Mouse (Mus musculus) limb, embryonic 12.5 days (tissue): ENCODE data around the gene Bdnf. TPM values are rescaled to one million over a fixed set of nuclear protein-coding genes. Genes with fewer than 3 reads are reported as not detected.
A peak's percentile ranks its signal among the peaks of the same experiment; 100 is the strongest.

Source experiments
- ATAC-seq: fragments of 200-750 bp; cut with Nextera tagmentation; 2 replicates; pipeline ENCODE4 v1.8.0; 2017; ENCODE audit warnings: low read depth, moderate TSS enrichment; ENCODE audit not compliant: insufficient number of reproducible peaks, insufficient read depth, low FRiP score, low TSS enrichment
- H3K27ac ChIP-seq: fragments of 300-500 bp; sonication (generic); 2 replicates; pipeline ENCODE4 v1.5.1; 2016; ENCODE audit warnings: mild to moderate bottlenecking, moderate library complexity
- H3K27me3 ChIP-seq: fragments of 300-500 bp; sonication (generic); 2 replicates; pipeline ENCODE4 v1.6.1; 2016; ENCODE audit warnings: mild to moderate bottlenecking, moderate library complexity
- H3K36me3 ChIP-seq: fragments of 300-500 bp; sonication (generic); 2 replicates; pipeline ENCODE4 v1.6.1; 2016; ENCODE audit warnings: mild to moderate bottlenecking, moderate library complexity
- H3K4me1 ChIP-seq: fragments of 300-500 bp; sonication (generic); replicated peaks from 2 replicates; pipeline ENCODE4 v1.6.1; 2016
- H3K4me2 ChIP-seq: fragments of 300-500 bp; sonication (generic); 2 replicates; pipeline ENCODE4 v1.6.1; 2016; ENCODE audit warnings: mild to moderate bottlenecking, moderate library complexity
- H3K4me3 ChIP-seq: fragments of 300-500 bp; sonication (generic); replicated peaks from 2 replicates; pipeline ENCODE4 v1.5.1; 2016; ENCODE audit warnings: mild to moderate bottlenecking
- H3K9ac ChIP-seq: fragments of 300-500 bp; sonication (generic); replicated peaks from 2 replicates; pipeline ENCODE4 v1.6.1; 2016; ENCODE audit warnings: mild to moderate bottlenecking, moderate library complexity
- H3K9me3 ChIP-seq: fragments of 300-500 bp; sonication (generic); 2 replicates; pipeline ENCODE4 v1.6.1; 2016; ENCODE audit warnings: mild to moderate bottlenecking, moderate library complexity
- WGBS: fragments of 180-500 bp; shearing (Covaris S2); methylation state at CpG from one replicate; pipeline ENCODE4 v1.1.7; 2016; 5-methylcytosine and 5-hydroxymethylcytosine counted together
- polyA plus RNA-seq: library from polyadenylated mRNA; unstranded; fragments of >200 nt; fragmentation: Nextera tagmentation; extraction: Ambion mirVana; gene quantifications from 2 replicates; pipeline ENCODE4 v1.2.1, GENCODE M21; 2016

Gene Bdnf
- 4.5 and 5.2 TPM in 2 replicates for polyA plus RNA-seq

DNA sequence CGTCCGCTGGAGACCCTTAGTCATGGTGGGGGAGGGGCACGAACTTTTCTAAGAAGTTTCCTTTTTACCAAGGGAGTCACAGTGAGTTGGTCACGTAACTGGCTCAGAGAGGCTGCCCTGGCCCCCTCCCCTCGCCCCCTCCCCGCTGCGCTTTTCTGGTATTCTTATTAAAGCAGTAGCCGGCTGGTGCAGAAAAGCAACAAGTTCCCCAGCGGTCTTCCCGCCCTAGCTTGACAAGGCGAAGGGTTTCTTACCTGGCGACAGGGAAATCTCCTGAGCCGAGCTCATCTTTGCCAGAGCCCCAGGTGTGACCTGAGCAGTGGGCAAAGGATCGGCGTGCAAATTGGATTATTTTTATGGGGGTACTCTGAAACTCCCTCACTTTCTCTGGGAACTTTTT is at the start of gene Bdnf:
Bdnf (plus strand) TSS at position 169 of the 400 bp plus-strand sequence.
- Histone ChIP-seq H3K4me1 (peaks cover 34% of the 10 kb centered on the region), H3K9ac (no peak within 1 kb of the TSS), H3K27ac (no peak within 1 kb of the TSS), H3K4me2 (peak within 1 kb of the TSS; percentile 68), H3K36me3 (no peaks in the 10 kb centered on the region), H3K27me3 (peaks cover 57% of the 10 kb centered on the region), H3K9me3 (no peaks in the 10 kb centered on the region), H3K4me3 (peak within 1 kb of the TSS; percentile 37)
- under 1% methylated on average over 15 of the region's 15 CpGs for WGBS
- no peak for ATAC-seq

DNA sequence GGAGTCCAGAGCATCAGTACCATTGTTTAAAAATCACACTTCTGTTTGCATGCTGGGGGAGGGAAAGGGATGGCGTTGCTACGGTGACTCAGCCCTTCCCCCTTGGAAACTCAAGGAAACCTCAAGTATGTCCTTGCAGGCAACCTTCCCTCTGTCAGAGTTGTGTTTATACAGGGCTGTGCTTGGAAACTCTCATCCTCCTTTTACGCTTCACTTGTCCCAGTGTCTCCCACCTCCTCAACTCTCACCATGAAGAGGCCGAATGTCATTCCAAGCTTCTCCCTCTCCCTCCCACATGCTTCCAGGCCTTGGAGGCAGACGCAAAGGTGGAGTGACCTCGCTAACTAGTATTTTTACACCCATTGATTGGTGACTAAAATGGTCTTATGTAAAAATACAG is 47.6 kb upstream of the Bdnf start:
- Histone ChIP-seq H3K27me3 (no peaks in the 10 kb centered on the region), H3K9ac (no peak overlapping the region), H3K27ac (no peak overlapping the region), H3K4me2 (no peak overlapping the region), H3K4me3 (no peak overlapping the region), H3K36me3 (no peaks in the 10 kb centered on the region), H3K4me1 (no peaks in the 10 kb centered on the region), H3K9me3 (no peaks in the 10 kb centered on the region)
- WGBS, result 82% methylated on average over 6 of the region's 6 CpGs
- ATAC-seq, result no peak

DNA sequence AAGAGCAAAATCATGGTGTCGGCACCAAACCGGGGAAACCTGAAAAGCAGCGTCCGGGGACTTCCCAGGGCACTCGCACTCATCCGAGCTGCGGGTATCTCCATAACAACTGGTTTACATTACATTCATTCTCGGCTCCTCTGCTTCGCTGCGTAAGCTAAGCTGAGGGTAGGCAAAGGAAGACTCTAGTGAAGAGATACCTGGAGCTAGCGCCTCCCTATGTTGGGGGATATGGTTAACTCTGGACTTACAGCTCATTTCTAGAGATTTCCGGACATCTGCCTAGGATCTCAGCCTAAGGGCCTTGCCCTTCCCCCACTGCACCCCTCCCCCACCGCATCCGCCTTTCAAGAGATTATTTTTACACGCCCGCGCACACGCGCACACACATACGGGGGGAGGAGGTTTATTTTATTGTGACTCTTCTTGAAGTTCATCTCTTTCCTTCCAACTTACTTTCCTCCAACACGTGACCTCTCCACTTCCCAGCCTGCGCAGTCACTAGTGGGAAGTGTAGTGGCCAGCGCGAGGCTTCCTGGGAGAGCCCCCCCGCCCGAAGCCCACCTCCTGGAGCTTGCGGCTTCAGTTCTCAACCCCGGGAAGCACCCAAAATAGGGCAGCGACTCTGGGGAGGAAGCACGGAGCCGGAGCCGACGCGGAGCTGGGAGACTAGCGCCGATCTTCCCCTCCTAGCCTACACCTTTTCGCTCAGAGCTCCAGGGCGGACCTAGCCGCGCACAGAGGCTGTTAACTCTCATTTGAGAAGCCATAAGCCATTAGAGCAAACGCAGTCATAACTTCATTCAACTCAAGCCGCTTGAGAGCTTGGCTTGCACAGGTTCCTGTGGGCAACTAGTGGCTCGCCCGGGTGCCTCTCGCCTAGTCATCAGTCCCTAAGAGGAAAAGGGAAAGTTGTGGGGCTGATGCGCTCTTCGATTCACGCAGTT is 718 bp upstream of the Bdnf start:
- no peak overlapping the region for H3K9ac ChIP-seq
- peaks cover 27% of the 10 kb centered on the region for H3K4me1 ChIP-seq
- H3K9me3 ChIP-seq, result no peaks in the 10 kb centered on the region
- peak overlapping the region; percentile 68 for H3K4me2 ChIP-seq
- H3K36me3 ChIP-seq, result no peaks in the 10 kb centered on the region
- WGBS, result under 1% methylated on average over 48 of the region's 48 CpGs
- H3K27ac ChIP-seq, result no peak overlapping the region
- H3K27me3 ChIP-seq, result peaks cover 57% of the 10 kb centered on the region
- no peak for ATAC-seq
- peak overlapping the region; percentile 37 for H3K4me3 ChIP-seq

DNA sequence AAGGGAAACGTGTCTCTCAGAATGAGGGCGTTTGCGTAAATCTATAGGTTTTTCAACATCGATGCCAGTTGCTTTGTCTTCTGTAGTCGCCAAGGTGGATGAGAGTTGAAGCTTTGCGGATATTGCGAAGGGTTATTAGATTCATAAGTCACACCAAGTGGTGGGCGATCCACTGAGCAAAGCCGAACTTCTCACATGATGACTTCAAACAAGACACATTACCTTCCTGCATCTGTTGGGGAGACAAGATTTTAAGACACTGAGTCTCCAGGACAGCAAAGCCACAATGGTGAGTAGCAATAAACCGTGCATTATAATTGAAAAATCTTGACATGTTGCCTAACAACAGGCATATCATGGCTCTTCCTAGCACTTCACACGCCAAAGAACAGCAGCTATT is 551 bp downstream of the Bdnf start:
- H3K27me3 ChIP-seq, result peaks cover 57% of the 10 kb centered on the region
- H3K4me1 ChIP-seq, result peaks cover 34% of the 10 kb centered on the region
- ATAC-seq, result no peak
- WGBS, result 9% methylated on average over 11 of the region's 11 CpGs
- no peak overlapping the region for H3K4me3 ChIP-seq
- H3K27ac ChIP-seq, result no peak overlapping the region
- H3K4me2 ChIP-seq, result no peak overlapping the region
- H3K9ac ChIP-seq, result no peak overlapping the region
- H3K36me3 ChIP-seq, result no peaks in the 10 kb centered on the region
- H3K9me3 ChIP-seq, result no peaks in the 10 kb centered on the region

DNA sequence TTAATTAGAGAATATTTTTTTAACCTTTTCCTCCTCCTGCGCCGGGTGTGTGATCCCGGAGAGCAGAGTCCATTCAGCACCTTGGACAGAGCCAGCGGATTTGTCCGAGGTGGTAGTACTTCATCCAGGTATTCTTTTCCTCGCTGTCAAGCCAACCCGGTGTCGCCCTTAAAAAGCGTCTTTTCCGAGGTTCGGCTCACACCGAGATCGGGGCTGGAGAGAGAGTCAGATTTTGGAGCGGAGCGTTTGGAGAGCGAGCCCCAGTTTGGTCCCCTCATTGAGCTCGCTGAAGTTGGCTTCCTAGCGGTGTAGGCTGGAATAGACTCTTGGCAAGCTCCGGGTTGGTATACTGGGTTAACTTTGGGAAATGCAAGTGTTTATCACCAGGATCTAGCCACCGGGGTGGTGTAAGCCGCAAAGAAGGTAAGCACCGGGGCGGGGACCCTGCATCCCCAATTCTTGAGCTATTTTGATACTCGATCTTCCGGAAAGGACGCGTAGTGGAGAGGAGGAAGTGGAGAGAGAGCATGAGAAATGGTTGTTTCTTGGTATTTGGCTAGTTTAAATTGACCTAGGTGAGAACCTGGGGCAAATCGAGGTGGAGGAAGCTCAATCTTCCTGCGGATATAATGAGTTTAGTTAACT is 1.6 kb downstream of the Bdnf start:
- Histone ChIP-seq H3K9ac (no peak overlapping the region), H3K9me3 (no peaks in the 10 kb centered on the region), H3K36me3 (no peaks in the 10 kb centered on the region), H3K4me1 (peaks cover 34% of the 10 kb centered on the region), H3K27me3 (peaks cover 57% of the 10 kb centered on the region), H3K4me2 (peak overlapping the region; percentile 43), H3K4me3 (peak overlapping the region; percentile 19), H3K27ac (no peak overlapping the region)
- no peak for ATAC-seq
- WGBS, result 1% methylated on average over 29 of the region's 29 CpGs

DNA sequence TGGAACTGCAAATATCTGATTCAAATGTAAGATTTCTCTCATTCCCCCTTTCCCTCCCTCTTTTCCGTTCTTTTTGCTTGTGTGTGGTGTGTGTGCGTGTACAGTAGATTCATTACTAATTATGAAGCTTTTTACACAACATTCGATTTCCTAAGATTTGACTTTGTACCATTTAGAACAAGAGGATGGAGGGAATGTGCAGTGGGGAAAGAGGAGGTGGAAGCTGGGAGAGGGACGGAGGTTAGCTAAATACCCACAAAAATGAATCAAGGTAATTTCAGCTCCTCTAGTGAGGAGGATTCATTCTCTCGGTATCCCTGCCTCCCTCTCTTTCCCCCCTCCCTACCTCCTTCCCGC is 2.1 kb downstream of the Bdnf start:
- H3K27me3 ChIP-seq, result peaks cover 57% of the 10 kb centered on the region
- H3K27ac ChIP-seq, result no peak overlapping the region
- peak overlapping the region; percentile 52; the same call in 1 of the 2 replicates for H3K4me3 ChIP-seq
- under 1% methylated on average over 5 of the region's 6 CpGs for WGBS
- no peak overlapping the region for H3K9ac ChIP-seq
- no peaks in the 10 kb centered on the region for H3K36me3 ChIP-seq
- no peaks in the 10 kb centered on the region for H3K9me3 ChIP-seq
- no peak for ATAC-seq
- H3K4me1 ChIP-seq, result peaks cover 34% of the 10 kb centered on the region
- peak overlapping the region; percentile 98; the same call in 1 of the 2 replicates for H3K4me2 ChIP-seq

DNA sequence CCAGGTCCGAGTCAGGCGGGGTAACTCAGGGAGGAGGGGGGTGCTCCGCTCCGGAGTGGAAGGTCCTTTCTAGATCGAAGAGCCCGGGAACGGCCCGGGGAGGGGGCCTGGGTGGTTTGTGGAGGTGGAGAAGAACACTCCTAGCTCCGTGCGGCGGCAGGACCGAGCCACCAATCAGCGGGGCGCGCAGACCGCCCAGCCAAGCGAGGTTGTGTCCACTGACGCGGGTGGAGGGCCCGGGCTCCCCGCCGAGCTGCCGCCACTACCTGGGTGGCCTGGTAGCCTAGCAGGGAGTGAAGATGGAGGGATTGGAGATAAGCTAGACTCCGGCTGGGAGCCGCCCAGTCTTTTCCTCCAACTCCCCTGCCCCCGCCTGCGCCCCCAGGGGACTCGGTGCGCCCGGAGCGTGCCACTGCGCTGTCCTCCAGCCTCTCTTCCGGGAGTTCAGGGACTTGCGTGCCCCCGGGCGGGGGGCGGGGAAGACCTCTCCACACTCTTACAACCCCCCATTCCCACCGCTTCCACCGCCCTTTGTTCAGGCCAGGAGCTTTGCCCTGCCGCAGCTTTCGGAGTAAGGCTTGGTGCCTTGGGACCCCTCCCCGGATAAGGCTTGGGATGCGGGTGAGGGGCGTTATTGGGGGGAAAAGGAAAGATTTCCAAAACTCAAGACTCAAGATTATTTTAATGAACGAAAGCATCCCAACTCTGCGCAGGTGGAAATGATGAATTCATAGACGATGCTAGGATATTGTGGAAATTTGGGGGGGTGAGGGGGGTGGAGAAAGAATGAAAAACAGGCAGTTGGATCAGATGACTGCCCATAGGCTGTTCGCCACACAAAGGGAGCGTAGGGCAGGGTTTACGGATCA is 3.0 kb downstream of the Bdnf start:
- Histone ChIP-seq H3K4me3 (peak overlapping the region; percentile 52), H3K4me2 (peak overlapping the region; percentile 98), H3K9ac (peak overlapping the region; percentile 37), H3K9me3 (no peaks in the 10 kb centered on the region), H3K27me3 (peaks cover 56% of the 10 kb centered on the region), H3K36me3 (no peaks in the 10 kb centered on the region), H3K27ac (no peak overlapping the region), H3K4me1 (peaks cover 34% of the 10 kb centered on the region)
- under 1% methylated on average over 50 of the region's 50 CpGs for WGBS
- peak; percentile 69; the same call in 1 of the 2 replicates for ATAC-seq

DNA sequence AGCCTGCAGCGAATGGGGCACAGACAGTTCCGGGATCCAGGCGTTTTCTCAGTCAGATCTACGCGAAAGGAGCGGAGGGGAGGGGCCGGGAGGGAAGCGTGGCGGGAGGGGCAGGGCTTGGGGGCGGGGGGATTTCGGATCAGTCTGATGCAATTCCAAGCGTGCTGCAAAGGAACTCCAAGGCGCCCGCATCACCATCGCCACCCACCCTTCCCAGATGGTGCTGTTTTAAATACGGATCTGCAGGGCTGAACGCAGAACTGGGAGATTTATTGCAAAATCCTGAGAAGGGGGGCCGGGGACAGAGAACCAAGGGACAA is 3.5 kb downstream of the Bdnf start:
- H3K27me3 ChIP-seq, result peaks cover 50% of the 10 kb centered on the region
- peak; percentile 69 for ATAC-seq
- H3K4me3 ChIP-seq, result peak overlapping the region; percentile 52
- peaks cover 34% of the 10 kb centered on the region for H3K4me1 ChIP-seq
- peak overlapping the region; percentile 98 for H3K4me2 ChIP-seq
- no peaks in the 10 kb centered on the region for H3K36me3 ChIP-seq
- H3K9me3 ChIP-seq, result no peaks in the 10 kb centered on the region
- H3K27ac ChIP-seq, result no peak overlapping the region
- H3K9ac ChIP-seq, result no peak overlapping the region
- 0% methylated on average over 18 of the region's 18 CpGs for WGBS

DNA sequence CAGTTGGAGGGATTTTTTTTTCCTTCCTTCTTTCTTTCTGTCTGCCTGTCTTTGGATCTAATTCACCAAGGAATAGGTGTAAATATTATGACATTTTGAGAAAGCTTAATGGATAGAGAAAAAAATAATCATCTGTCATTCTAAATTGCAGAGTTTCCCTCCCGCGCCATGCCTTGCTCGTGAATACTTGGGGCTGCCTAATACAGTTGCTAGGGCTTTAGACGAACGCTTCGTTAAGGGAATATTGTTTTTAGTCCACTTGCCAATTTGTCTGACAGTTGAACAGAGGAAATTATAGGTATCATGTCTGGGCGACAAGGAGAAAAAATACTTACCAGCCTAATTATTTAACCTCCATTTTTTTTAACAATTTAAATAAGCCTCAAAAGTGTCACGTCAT is 4.0 kb downstream of the Bdnf start:
- Histone ChIP-seq H3K36me3 (no peaks in the 10 kb centered on the region), H3K4me2 (peak overlapping the region; percentile 98), H3K4me1 (peaks cover 34% of the 10 kb centered on the region), H3K9ac (no peak overlapping the region), H3K27me3 (peaks cover 46% of the 10 kb centered on the region), H3K9me3 (no peaks in the 10 kb centered on the region), H3K4me3 (peak overlapping the region; percentile 52), H3K27ac (no peak overlapping the region)
- ATAC-seq, result no peak
- WGBS, result 4% methylated on average over 8 of the region's 8 CpGs

DNA sequence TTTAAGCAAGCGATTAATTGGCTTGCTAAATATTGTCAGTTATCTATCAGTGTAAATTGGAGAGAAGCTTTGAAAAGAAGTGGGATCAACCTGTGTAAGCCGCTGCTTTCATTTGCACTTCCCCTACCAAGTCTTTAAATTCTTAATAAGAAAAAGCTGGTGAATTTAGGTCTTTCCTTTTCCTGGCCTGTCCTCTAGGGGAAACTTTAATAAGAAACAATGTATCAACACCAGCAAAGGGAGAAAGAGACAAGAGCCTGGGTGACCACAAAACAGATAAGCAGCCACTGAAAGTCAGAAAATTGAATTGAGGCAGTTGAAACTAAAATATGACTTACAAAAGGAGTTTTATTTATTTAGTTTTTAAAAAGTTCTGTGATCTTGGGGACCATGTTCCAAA is 4.9 kb downstream of the Bdnf start:
- Histone ChIP-seq H3K4me2 (no peak overlapping the region), H3K4me1 (peaks cover 24% of the 10 kb centered on the region), H3K4me3 (no peak overlapping the region), H3K27ac (no peak overlapping the region), H3K9me3 (no peaks in the 10 kb centered on the region), H3K27me3 (peaks cover 37% of the 10 kb centered on the region), H3K9ac (no peak overlapping the region), H3K36me3 (no peaks in the 10 kb centered on the region)
- no peak for ATAC-seq
- 31% methylated on average over 2 of the region's 2 CpGs for WGBS

DNA sequence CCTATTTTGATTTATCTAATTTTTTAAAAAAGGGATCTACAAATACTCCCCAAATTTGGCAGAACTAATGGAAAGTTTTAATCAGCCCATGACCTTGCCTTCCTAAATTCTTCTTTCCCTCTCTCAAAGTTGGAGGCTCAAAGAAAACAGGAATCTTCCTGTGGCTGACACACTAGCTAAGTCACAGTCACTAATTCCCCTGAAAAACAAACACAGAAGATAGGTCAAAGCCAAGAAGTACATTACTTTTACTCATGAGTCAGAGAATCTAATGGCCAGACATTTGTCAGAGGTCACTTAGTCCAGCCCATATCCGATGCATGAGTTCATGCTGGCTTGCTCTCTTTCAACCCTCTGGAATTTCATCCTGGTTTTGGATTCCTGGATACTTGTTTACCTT is 6.6 kb downstream of the Bdnf start:
- no peak overlapping the region for H3K4me2 ChIP-seq
- H3K9me3 ChIP-seq, result no peaks in the 10 kb centered on the region
- no peak overlapping the region for H3K27ac ChIP-seq
- WGBS, result 83% methylated on average over 1 of the region's 1 CpGs
- H3K4me1 ChIP-seq, result peaks cover 19% of the 10 kb centered on the region
- peaks cover 20% of the 10 kb centered on the region for H3K27me3 ChIP-seq
- no peak overlapping the region for H3K9ac ChIP-seq
- ATAC-seq, result no peak
- H3K36me3 ChIP-seq, result no peaks in the 10 kb centered on the region
- no peak overlapping the region for H3K4me3 ChIP-seq
